Mouse (Mus musculus) CH12.LX (cell line): ENCODE measurements around the gene H1f0.

Experiments
- BHLHE40 ChIP-seq: IDR thresholded peaks from 2 replicates; pipeline ENCODE4 v1.6.1; 2011; ENCODE audit warnings: mild to moderate bottlenecking, low read depth, low read length, improper control_type of control experiment
- CTCF ChIP-seq, 2 experiments: IDR thresholded peaks in 1 of 2; conservative IDR thresholded peaks in 1 of 2; 2 replicates each; pipeline ENCODE4 v1.5.1; 2011 to 2012; ENCODE audit warnings: low read depth in 2 of 2, low read length in 2 of 2, improper control_type of control experiment in 1 of 2, inconsistent platforms in 1 of 2, mild to moderate bottlenecking in 1 of 2, moderate library complexity in 1 of 2
- E2F4 ChIP-seq: IDR thresholded peaks from 2 replicates; pipeline ENCODE4 v1.6.1; 2011; ENCODE audit warnings: low read depth, low read length, improper control_type of control experiment; ENCODE audit not compliant: insufficient replicate concordance
- EP300 ChIP-seq: IDR thresholded peaks from 2 replicates; pipeline ENCODE4 v1.6.1; 2011; ENCODE audit warnings: low read length, improper control_type of control experiment
- HCFC1 ChIP-seq: IDR thresholded peaks from 2 replicates; pipeline ENCODE4 v1.6.1; 2012; ENCODE audit warnings: low read depth, mild to moderate bottlenecking, inconsistent platforms, low read length, improper control_type of control experiment
- JUN ChIP-seq: IDR thresholded peaks from 2 replicates; pipeline ENCODE4 v1.6.1; 2011; ENCODE audit warnings: low read depth, mild to moderate bottlenecking, low read length, improper control_type of control experiment, moderate library complexity; ENCODE audit not compliant: insufficient read depth
- MAFK ChIP-seq: IDR thresholded peaks from 2 replicates; pipeline ENCODE4 v1.6.1; 2011; ENCODE audit warnings: low read length, improper control_type of control experiment; ENCODE audit not compliant: insufficient replicate concordance
- MAX ChIP-seq: IDR thresholded peaks from 2 replicates; pipeline ENCODE4 v1.6.1; 2011; ENCODE audit warnings: low read length, improper control_type of control experiment
- POLR2A ChIP-seq: IDR thresholded peaks from 2 replicates; pipeline ENCODE4 v1.6.1; 2011; ENCODE audit warnings: low read depth, mild to moderate bottlenecking, improper control_type of control experiment, low read length
- RAD21 ChIP-seq: IDR thresholded peaks from 2 replicates; pipeline ENCODE4 v1.6.1; 2011; ENCODE audit warnings: low read depth, mild to moderate bottlenecking, low read length, improper control_type of control experiment, moderate library complexity
- RCOR1 ChIP-seq: conservative IDR thresholded peaks from 2 replicates; pipeline ENCODE4 v1.6.1; 2012; ENCODE audit warnings: low read depth, mild to moderate bottlenecking, inconsistent platforms, low read length, improper control_type of control experiment
- USF1 ChIP-seq: IDR thresholded peaks from 2 replicates; pipeline ENCODE4 v1.6.1; 2014; ENCODE audit warnings: low read depth, mild to moderate bottlenecking, inconsistent platforms, low read length, improper control_type of control experiment
- ZC3H11A ChIP-seq: IDR thresholded peaks from 2 replicates; pipeline ENCODE4 v1.6.1; 2012; ENCODE audit warnings: low read depth, mild to moderate bottlenecking, inconsistent platforms, low read length, improper control_type of control experiment
- ZNF384 ChIP-seq: IDR thresholded peaks from 2 replicates; pipeline ENCODE4 v1.6.1; 2012; ENCODE audit warnings: low read depth, low read length, improper control_type of control experiment, inconsistent platforms

GRCm38 (mm10) chr15:79027291-79028205 is 702 bp upstream of the H1f0 start:
- TF ChIP-seq MAX: no peak
- TF ChIP-seq POLR2A: no peak
- TF ChIP-seq HCFC1: no peak
- no peak for TF ChIP-seq JUN
- no peak for TF ChIP-seq ZNF384
- TF ChIP-seq CTCF (conservative IDR thresholded peaks at IDR 0.05 in 1 of 2, IDR thresholded peaks at IDR 0.05 in 1 of 2; ENCODE audit: low read depth in 2 of 2, low read length in 2 of 2): no peak
- no peak for TF ChIP-seq EP300
- TF ChIP-seq RAD21: no peak
- TF ChIP-seq E2F4: no peak
- TF ChIP-seq MAFK: no peak
- no peak for TF ChIP-seq ZC3H11A
- TF ChIP-seq USF1: no peak
- no peak for TF ChIP-seq BHLHE40
- TF ChIP-seq RCOR1: no peak
